13 mouse cellular contexts compared by ENCODE assay signal in the genomic region with DNA sequence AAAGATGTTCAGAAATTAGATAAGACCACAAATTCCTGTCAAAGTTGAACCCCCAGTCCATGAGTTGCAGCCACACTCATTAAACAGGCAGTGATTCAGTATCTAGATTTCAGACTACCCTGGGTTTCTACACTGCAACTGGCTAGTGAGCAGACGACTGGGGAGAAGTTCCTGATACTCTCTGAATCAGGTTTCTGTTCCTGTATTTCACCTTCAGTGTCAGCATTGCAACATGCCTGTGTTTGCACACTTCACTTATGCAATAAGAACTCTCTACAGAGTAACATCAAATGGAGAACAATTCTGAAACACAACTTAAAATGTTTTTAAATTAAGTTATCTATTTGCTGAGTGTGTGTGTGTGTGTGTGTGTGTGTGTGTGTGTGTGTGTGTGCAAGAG. TPM values are rescaled to one million over a fixed set of nuclear protein-coding genes. Genes with fewer than 3 reads are reported as not detected.
A peak's percentile ranks its signal among the peaks of the same experiment; 100 is the strongest.
DNase-seq lines count a peak whose midpoint lies in the region; ATAC-seq lines count a peak whose summit lies in the region.
"Had no signal": no experiment of that assay in that cellular context is flagged by ENCODE, and none has a peak within 500 bp of the region (broad histone marks: within the 10 kb centered on the region; RNA-seq: fewer than 3 reads in every experiment).

No protein-coding gene starts in this region.

- H3K4me1 ChIP-seq in hindbrain, embryonic 16.5 days (ENCODE audit: control insufficient read depth, insufficient read depth, low read depth, low read length), result no peaks in the 10 kb centered on the region
- H3K4me1 ChIP-seq: heart, embryonic 15.5 days had no signal

- no peaks in the 10 kb centered on the region for H3K9me3 ChIP-seq in hindbrain, embryonic 16.5 days (ENCODE audit: control insufficient read depth, low read length)
- H3K9me3 ChIP-seq: heart, embryonic 15.5 days had no signal

- ATAC-seq in hindbrain, embryonic 16.5 days, result no peak

- H3K27ac ChIP-seq in hindbrain, embryonic 16.5 days (ENCODE audit: low read depth, low read length), result no peak overlapping the region
- H3K27ac ChIP-seq: heart, embryonic 15.5 days had no signal

- no peak overlapping the region for H3K4me3 ChIP-seq in hindbrain, embryonic 16.5 days (ENCODE audit: low read length)
- H3K4me3 ChIP-seq: heart, embryonic 15.5 days had no signal

- peak; percentile 13 for DNase-seq in adrenal gland, postnatal 14 days
- no peak for DNase-seq in adrenal gland, adult 8-10 months
- peak; percentile 2 to 4 for DNase-seq in urinary bladder, postnatal 36 days (ENCODE audit: low spot score in 2 of 2)
- no peak for DNase-seq in urinary bladder, postnatal 14 days (ENCODE audit: low spot score)
- peak; percentile 79 for DNase-seq in lung, postnatal 36 days
- no peak for DNase-seq in cerebellum, adult 11-12 months
- no peak for DNase-seq in kidney, adult 11 months
- DNase-seq: cerebellum, adult 18-20 months; embryo, embryonic 11 days; kidney, postnatal 36 days; thymus, adult 18-20 months had no signal

- no peak overlapping the region for H3K4me2 ChIP-seq in hindbrain, embryonic 16.5 days (ENCODE audit: low read length)
- H3K4me2 ChIP-seq: heart, embryonic 15.5 days had no signal

- H3K9ac ChIP-seq in hindbrain, embryonic 16.5 days (ENCODE audit: low read depth, low read length), result no peak overlapping the region
- H3K9ac ChIP-seq: heart, embryonic 15.5 days had no signal

- no peaks in the 10 kb centered on the region for H3K36me3 ChIP-seq in hindbrain, embryonic 16.5 days (ENCODE audit: control insufficient read depth, insufficient read depth, low read length)
- H3K36me3 ChIP-seq: heart, embryonic 15.5 days had no signal

- H3K27me3 ChIP-seq in hindbrain, embryonic 16.5 days (replicated peaks; ENCODE audit: control insufficient read depth, insufficient read depth, low read length), result no peaks in the 10 kb centered on the region
- H3K27me3 ChIP-seq: heart, embryonic 15.5 days had no signal

- WGBS in hindbrain, embryonic 16.5 days, result 77% methylated on average over 1 of the region's 1 CpGs

RNA-seq across cellular contexts. Expression of a gene that starts 28.0 kb away (rescaled TPM):
- 28.2 and 37.0 TPM in 2 replicates for total RNA-seq in adrenal gland, postnatal 14 days (2021)
- total RNA-seq in adrenal gland, adult 8-10 months (2022), result 10 to 100 TPM; 27.5 to 48.1 (median 39.0) TPM
- 35.4 and 43.8 TPM in 2 replicates for polyA plus RNA-seq in hindbrain, embryonic 16.5 days (2015; fragmentation: Nextera tagmentation; extraction: Ambion mirVana)

RNA-seq across cellular contexts. Expression of a gene that starts 44.8 kb away (rescaled TPM):
- 25.4 and 27.0 TPM in 2 replicates for total RNA-seq in adrenal gland, postnatal 14 days (2021)
- 10 to 100 TPM in 2 of 4 experiments, 1 to 10 TPM in 2; 7.7 to 20.8 (median 10.1) TPM for total RNA-seq in adrenal gland, adult 8-10 months (2022)
- polyA plus RNA-seq in hindbrain, embryonic 16.5 days (2015; fragmentation: Nextera tagmentation; extraction: Ambion mirVana), result 338 and 344 TPM in 2 replicates

RNA-seq across cellular contexts. Expression of a gene that starts 48.8 kb away (rescaled TPM):
- 34.4 and 36.5 TPM in 2 replicates for total RNA-seq in adrenal gland, postnatal 14 days (2021)
- 10 to 100 TPM; 26.9 to 35.3 (median 30.5) TPM for total RNA-seq in adrenal gland, adult 8-10 months (2022)
- 19.6 and 24.1 TPM in 2 replicates for polyA plus RNA-seq in hindbrain, embryonic 16.5 days (2015; fragmentation: Nextera tagmentation; extraction: Ambion mirVana)

RNA-seq across cellular contexts. Expression of a gene that starts 49.2 kb away (rescaled TPM):
- total RNA-seq in adrenal gland, postnatal 14 days (2021), result 1.1 and 1.5 TPM in 2 replicates
- 1 to 10 TPM; 1.7 to 3.2 (median 2.6) TPM for total RNA-seq in adrenal gland, adult 8-10 months (2022)
- polyA plus RNA-seq in hindbrain, embryonic 16.5 days (2015; fragmentation: Nextera tagmentation; extraction: Ambion mirVana), result 0.11 and 0.19 TPM in 2 replicates

Comparison
In these comparisons a context has a peak if more than half of its experiments do, and no peak if none do; other contexts are left out.
1. DNase-seq: peak in adrenal gland, postnatal 14 days (single experiment), urinary bladder, postnatal 36 days (2 of 2) and lung, postnatal 36 days (single experiment); none in adrenal gland, adult 8-10 months (single experiment), urinary bladder, postnatal 14 days (single experiment), cerebellum, adult 11-12 months (single experiment) and kidney, adult 11 months (single experiment).